ENCODE assay signal across 18 mouse cellular contexts in genomic region chr15:3381413-3381812, GRCm38 (mm10).
DNase-seq lines count a peak whose midpoint lies in the region; ATAC-seq and TF ChIP-seq lines count a peak whose summit lies in the region.
"Had no signal": no experiment of that assay in that cellular context is flagged by ENCODE, and none has a peak within 500 bp of the region (broad histone marks: within the 10 kb centered on the region; RNA-seq: fewer than 3 reads in every experiment).

No protein-coding gene starts in this region.

- no peak overlapping the region for H3K4me2 ChIP-seq in lung, embryonic 14.5 days
- H3K4me2 ChIP-seq in stomach, postnatal 0 days (replicated peaks; ENCODE audit: low read depth) = no peak overlapping the region
- H3K4me2 ChIP-seq: embryonic facial prominence, embryonic 12.5 days; forebrain, embryonic 15.5 days had no signal

- no peak overlapping the region for H3K9ac ChIP-seq in lung, embryonic 14.5 days
- no peak overlapping the region for H3K9ac ChIP-seq in stomach, postnatal 0 days (ENCODE audit: low read length)
- H3K9ac ChIP-seq: embryonic facial prominence, embryonic 12.5 days; forebrain, embryonic 15.5 days had no signal

- 0 out of 2 replicates have a peak, but pooled peaks cover 3% of the 10 kb centered on the region for H3K4me1 ChIP-seq in lung, embryonic 14.5 days (ENCODE audit: insufficient read depth)
- H3K4me1 ChIP-seq in lung, adult 2 months (ENCODE audit: control insufficient read depth, insufficient read depth, low read length) = peaks cover 5% of the 10 kb centered on the region
- H3K4me1 ChIP-seq in stomach, postnatal 0 days (replicated peaks; ENCODE audit: control insufficient read depth, insufficient read depth) = no peaks in the 10 kb centered on the region
- H3K4me1 ChIP-seq: embryonic facial prominence, embryonic 12.5 days; forebrain, embryonic 15.5 days; heart, embryonic 10.5 days had no signal

- H3K36me3 ChIP-seq in lung, embryonic 14.5 days (ENCODE audit: insufficient read depth) = no peaks in the 10 kb centered on the region
- H3K36me3 ChIP-seq in stomach, postnatal 0 days (ENCODE audit: control insufficient read depth, insufficient read depth, low read length) = no peaks in the 10 kb centered on the region
- H3K36me3 ChIP-seq: embryonic facial prominence, embryonic 12.5 days; forebrain, embryonic 15.5 days; heart, embryonic 10.5 days had no signal

- no peak for TF ChIP-seq POLR2A in lung, adult 2 months (IDR thresholded peaks at IDR 0.05; ENCODE audit: borderline replicate concordance, extremely low read depth, low read depth, low read length)

- WGBS in lung, embryonic 14.5 days = 17% methylated on average over 6 of the region's 6 CpGs
- WGBS in lung, adult 2 months = 28% methylated on average over 6 of the region's 6 CpGs
- WGBS in stomach, postnatal 0 days = 19% methylated on average over 6 of the region's 6 CpGs

- peak; percentile 77 for DNase-seq in lung, embryonic 14.5 days
- DNase-seq in lung, adult 2 months = no peak
- DNase-seq in lung, postnatal 10 days = peak; percentile 59
- peak; percentile 24 to 44 for DNase-seq in lung, postnatal 4 days
- DNase-seq in stomach, postnatal 0 days (ENCODE audit: low spot score) = no peak
- no peak for DNase-seq in gastrocnemius, postnatal 36 days
- no peak for DNase-seq in adrenal gland, postnatal 36 days
- DNase-seq in urinary bladder, postnatal 10 days (ENCODE audit: low spot score) = no peak
- DNase-seq: adrenal gland, adult 2 months; cerebellum, adult 11 months; cerebellum, adult 9-10 months; cerebellum, postnatal 25 days; heart, adult 18-20 months; heart, postnatal 10 days; heart, postnatal 4 days had no signal

- intact Hi-C loops in gastrocnemius, postnatal 36 days (cut with DNase I) = no loop called here

- peak; percentile 90 for ATAC-seq in lung, embryonic 14.5 days (ENCODE audit: insufficient read depth)
- ATAC-seq in stomach, postnatal 0 days (ENCODE audit: low FRiP score, low TSS enrichment) = peak; percentile 24; the same call in 1 of the 2 replicates
- ATAC-seq: forebrain, embryonic 15.5 days had no signal

- H3K27me3 ChIP-seq in lung, embryonic 14.5 days (ENCODE audit: insufficient read depth, low read length) = no peaks in the 10 kb centered on the region
- no peaks in the 10 kb centered on the region for H3K27me3 ChIP-seq in stomach, postnatal 0 days (ENCODE audit: control insufficient read depth, insufficient read depth, low read length)
- H3K27me3 ChIP-seq: embryonic facial prominence, embryonic 12.5 days; forebrain, embryonic 15.5 days had no signal

- TF ChIP-seq CTCF in lung, embryonic 14.5 days (IDR thresholded peaks at IDR 0.05; ENCODE audit: low read depth) = no peak
- TF ChIP-seq CTCF in lung, adult 2 months (IDR thresholded peaks at IDR 0.05; ENCODE audit: insufficient read depth, low read length) = no peak
- no peak for TF ChIP-seq CTCF in stomach, postnatal 0 days (IDR thresholded peaks at IDR 0.05; ENCODE audit: low read depth)

- H3K4me3 ChIP-seq in lung, embryonic 14.5 days (ENCODE audit: low read depth, low read length) = no peak overlapping the region
- H3K4me3 ChIP-seq in lung, adult 2 months (replicated peaks; ENCODE audit: extremely low read depth, low read depth, low read length) = no peak overlapping the region
- H3K4me3 ChIP-seq in stomach, postnatal 0 days (ENCODE audit: low read depth, low read length) = no peak overlapping the region
- H3K4me3 ChIP-seq: embryonic facial prominence, embryonic 12.5 days; forebrain, embryonic 15.5 days; heart, embryonic 10.5 days had no signal

- peak; percentile 58 for TF ChIP-seq EP300 in stomach, postnatal 0 days (optimal IDR thresholded peaks at IDR 0.05)

- no peaks in the 10 kb centered on the region for H3K9me3 ChIP-seq in lung, embryonic 14.5 days (ENCODE audit: low read depth, low read length)
- no peaks in the 10 kb centered on the region for H3K9me3 ChIP-seq in stomach, postnatal 0 days (ENCODE audit: control insufficient read depth, low read length)
- H3K9me3 ChIP-seq: embryonic facial prominence, embryonic 12.5 days; forebrain, embryonic 15.5 days; heart, embryonic 10.5 days had no signal

- peak overlapping the region; percentile 19 for H3K27ac ChIP-seq in lung, embryonic 14.5 days (ENCODE audit: low read depth)
- no peak overlapping the region for H3K27ac ChIP-seq in stomach, postnatal 0 days (replicated peaks)
- H3K27ac ChIP-seq: embryonic facial prominence, embryonic 12.5 days; forebrain, embryonic 15.5 days; heart, embryonic 10.5 days had no signal

Comparison
In these comparisons a context has a peak if more than half of its experiments do, and no peak if none do; other contexts are left out.
1. DNase-seq: peak in lung, embryonic 14.5 days (single experiment), lung, postnatal 10 days (single experiment) and lung, postnatal 4 days (2 of 2); none in lung, adult 2 months (single experiment), stomach, postnatal 0 days (single experiment), gastrocnemius, postnatal 36 days (0 of 2), adrenal gland, postnatal 36 days (0 of 2) and urinary bladder, postnatal 10 days (single experiment).